Mouse (Mus musculus) right cerebral cortex, postnatal 36 days (tissue): ENCODE data around the gene Dot1l.

Source experiments
- DNase-seq, 2 experiments: peaks; one replicate each; pipeline ENCODE4 v3.0.0; 2022; ENCODE audit warnings: low spot score in 2 of 2, mixed read lengths in 1 of 2

The Dot1l gene

DNA sequence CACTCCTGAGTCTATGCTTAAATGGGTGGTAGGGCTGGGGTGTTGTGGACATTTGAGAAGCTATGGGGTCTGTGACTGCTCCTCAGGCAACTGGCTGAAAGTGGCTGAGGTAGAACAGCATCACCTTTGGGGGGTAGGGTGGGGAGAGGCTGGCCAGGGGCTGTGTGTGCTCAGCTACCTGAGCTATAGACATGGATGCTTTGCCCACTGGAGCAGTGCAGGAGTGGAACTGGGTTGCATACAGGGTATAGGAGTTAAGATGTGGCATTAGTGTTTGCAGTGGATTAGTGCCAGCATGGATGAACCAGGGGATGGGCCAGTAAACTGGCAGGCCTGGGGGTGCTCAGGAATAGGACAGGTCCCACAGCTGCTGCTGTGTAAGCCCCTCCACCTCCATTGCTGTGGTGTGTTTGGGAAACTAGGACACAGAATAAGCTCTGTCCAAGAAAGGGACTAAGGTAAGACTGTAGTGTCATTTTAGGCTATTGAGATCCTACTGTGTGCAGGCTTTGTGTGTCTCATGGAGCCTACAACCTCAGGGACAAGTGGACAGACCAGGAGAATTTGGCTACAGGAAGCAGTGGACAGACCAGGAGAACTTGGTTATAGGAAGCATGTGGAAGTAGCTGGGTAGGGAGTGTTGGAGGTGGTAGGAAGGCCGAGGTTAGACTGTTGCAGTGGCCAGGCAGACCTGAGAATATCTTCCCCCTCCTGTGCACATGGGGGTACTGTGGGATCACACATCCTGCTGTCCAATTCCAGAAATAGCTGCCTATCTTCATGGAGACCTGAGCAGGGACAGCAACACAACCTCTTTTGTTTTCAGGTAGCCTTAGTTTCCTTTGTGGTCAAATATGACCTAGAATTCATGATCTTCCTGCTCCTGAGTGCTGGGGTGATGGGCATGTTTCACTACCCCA, 74.6 kb downstream of the Dot1l start:
- no peak for DNase-seq

DNA sequence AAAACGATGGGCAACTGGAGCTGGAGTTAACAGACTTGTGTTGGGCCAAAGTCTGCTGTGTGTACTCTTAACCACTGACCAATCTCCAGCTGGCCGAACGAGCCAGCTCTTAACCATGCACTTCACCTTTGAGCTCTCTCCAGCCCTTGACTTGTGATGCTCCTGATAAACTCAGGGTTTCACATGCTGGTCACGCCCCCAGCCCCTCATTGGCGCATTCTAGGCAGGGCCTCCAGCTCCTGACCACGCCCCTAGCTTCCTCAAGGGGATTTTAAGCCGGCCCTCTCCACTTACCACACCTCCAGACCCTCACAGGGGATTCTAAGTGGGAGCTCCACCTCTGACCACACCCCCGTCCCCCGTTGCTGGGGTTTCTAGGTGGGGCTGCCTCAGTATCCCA, 76.1 kb downstream of the Dot1l start:
- no peak for DNase-seq

DNA sequence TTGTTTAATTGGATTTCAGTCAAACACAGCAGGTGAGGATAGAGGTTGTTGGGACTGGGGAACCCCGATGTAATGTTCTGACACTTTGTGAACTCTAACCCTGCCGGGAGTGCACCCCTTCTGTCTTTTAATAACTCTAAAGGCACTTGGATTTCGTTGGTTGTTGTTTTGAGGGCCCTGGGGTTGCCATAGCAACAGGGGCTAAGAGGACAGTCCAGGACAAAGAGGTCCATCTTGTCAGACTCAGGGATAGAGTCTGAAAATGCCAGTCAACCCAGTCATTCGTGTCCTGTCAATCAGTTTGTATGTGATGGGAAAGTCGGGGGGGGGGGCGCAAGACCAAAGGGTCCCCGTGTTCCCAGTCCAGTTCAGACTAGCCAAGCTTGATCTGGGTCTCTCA, 77.8 kb downstream of the Dot1l start:
- DNase-seq: no peak

DNA sequence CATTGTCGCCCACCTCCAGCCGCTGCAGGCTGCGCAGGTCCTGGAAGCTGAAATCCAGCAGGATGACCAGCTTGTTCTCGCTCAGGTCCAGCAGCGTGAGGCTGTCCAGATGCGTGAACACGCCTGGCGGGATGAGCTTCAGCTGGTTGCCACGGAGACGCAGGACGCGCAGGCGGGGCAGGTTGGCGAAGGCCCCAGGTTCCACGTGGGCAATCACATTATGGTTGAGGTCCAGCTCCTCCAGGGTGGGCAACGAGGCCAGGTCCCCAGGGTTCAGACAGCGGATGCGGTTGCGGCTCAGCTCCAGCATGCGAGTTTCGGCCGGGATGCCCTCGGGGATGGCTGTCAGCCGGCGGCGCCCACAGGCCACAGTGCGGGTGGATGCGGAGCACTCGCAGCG, 80.6 kb downstream of the Dot1l start:
- no peak for DNase-seq

DNA sequence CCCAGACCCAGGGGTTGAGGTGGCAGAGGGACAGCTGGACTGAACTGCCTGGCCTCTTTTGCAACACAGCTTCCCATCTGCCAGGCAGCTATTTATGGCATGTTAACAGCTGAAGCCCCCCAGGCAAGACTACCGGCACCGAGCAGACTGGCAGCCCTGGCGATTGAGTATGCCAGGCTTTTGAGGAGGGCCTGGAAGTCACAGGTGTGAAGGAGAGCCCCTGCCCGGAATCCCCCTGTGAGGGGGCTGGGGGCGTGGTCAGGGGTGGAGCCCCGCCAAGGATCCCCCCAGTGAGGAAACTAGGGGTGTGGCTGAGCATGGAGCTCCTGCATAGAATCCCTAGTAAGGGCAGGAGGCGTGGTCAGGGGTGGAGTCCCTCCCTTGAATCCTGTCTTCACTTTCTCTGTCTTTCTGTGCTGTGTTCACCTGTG, 82.0 kb downstream of the Dot1l start:
- no peak for DNase-seq

DNA sequence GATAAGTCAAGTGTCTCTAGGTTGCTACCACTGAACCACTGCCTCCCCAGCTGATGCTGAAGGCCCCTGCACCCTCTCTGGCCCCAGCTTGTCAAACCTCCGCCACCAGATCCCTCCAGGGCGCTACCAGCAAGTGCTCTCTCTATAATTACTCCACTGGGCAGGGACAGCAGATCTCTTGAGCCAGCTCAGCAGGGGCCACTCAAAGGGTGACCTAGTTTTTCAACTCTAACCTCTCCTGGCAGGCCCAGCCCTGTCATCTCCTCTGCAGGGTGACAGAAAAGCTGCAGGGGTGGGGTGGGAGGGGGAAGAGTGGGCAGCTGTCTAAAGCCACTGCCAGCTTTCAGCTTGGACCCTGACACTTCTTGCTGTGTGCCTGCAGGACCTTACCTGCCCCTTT, 82.8 kb downstream of the Dot1l start:
- DNase-seq: no peak

DNA sequence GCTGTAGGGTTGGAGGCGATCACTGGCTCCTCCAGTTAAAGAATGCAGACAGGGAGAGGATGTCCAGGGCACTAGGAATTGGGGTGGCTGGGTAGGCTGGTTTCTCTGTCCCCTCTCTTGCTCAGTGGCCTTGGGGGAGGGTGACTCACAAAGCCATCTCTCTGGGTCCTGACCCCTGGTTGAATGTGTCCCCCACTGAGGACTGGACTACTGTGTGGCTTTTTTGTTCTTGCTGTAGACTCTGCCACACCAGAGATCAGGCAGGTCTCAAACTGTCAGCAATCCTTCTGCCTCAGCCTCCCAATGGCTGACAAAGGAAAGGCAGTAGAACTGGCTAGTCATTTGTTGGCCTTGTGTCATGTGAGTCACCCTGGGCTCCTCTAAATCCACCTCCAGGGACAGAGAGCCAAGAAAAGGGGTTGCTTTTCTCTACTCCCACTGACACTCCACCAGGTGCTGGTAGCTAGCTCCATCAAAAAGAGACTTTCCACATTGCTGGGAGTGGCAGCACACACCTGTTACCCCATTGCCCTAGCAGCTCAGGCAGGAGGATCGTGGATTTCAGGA, 83.4 kb downstream of the Dot1l start:
- no peak for DNase-seq

DNA sequence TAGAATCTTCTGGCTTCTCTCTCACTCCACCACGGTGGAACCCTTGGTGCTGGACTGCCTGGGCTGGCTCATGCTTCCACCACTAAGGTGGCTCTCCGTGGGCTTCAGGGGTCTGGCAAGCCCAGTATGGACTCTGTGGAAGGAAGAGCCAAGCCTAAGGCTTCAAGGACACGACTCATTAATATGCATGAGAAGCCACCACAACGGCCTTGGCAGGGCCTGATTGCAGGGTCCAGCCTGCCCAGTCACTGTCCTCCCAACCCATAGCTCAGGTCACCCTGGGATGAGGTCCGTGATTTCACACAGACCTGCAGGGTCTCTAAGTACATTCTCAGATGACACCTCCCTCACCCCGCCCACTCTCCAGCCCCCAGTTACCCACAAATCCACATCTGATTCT, 84.8 kb downstream of the Dot1l start:
- no peak for DNase-seq

DNA sequence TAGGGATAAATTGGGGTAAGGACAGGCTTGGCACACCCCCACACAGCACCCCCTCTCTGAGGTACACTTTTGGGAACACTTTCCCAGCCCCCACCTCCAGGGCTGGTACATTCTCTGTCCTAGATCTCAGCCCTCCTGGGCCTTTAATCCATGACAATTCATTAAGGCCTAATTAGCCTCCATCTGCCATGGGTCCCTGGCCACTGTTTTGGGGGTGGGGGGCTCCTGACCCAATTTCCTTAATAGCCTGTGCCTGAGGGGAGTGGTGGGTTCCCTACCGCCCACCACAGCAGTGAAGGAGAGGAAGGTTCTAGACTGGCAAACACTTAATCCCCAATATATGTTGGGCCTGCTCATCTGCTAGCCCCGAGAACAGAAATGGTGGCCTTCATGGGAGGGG, 86.7 kb downstream of the Dot1l start:
- DNase-seq: no peak

DNA sequence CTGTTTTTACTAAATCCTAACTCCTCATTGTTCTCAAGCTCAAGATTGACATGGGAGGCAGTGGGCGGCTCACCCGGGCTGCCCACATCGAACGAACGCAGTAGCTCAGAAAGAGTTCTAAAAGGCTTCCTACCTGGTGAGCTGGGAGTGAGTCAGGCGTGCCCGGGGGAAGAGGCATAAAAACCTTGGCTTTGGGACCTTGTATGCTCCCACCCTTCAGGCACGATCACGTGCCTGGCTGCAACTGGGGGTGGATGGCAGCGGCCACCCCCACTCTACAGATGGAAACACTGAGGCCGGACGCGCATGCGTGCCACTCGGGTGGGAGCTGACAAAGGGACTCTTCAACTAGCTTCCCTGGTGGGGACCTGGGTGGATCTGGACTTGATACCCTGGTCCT, 87.3 kb downstream of the Dot1l start:
- DNase-seq: peak; percentile 51 to 66

DNA sequence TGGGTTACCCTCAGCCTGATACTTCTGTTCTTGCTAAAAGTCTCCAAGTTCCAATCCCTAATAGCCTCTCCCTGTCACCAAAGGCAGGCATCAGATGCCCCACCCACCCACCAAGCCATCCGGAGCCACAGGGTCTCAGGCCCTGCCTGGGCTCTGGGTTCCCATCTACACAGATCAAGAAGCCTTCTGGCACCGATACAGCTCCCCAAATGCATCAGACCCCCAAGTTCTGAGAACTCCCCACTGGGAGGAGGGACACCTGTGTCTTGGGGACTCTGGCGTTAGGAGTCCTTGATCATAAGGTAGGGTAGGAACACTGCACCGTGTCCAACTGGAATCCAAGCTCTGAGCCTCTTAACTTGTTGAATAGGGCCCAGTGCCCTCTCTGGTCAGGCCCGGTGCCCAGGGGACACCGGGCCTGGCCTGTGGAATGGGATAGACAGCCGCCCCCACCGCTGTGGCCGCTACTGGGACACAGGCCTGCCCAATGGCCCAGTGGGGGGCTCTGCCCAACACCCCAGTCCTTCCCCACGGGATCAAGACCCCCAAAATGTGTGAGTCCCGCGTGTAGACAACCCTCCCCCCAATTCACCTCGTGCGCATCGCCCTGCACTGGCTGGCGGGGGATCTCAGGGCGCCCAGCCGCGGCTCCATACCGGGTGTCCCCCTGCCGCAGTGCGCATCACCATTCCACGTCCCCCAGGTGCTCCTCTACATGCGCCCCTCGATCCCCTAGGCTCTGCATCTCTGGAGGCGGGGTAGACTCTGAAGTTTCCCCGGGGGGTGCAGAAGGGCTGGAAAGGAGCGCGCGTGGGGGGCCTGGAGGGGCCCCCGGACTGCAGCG, 88.3 kb downstream of the Dot1l start:
- DNase-seq: no peak

DNA sequence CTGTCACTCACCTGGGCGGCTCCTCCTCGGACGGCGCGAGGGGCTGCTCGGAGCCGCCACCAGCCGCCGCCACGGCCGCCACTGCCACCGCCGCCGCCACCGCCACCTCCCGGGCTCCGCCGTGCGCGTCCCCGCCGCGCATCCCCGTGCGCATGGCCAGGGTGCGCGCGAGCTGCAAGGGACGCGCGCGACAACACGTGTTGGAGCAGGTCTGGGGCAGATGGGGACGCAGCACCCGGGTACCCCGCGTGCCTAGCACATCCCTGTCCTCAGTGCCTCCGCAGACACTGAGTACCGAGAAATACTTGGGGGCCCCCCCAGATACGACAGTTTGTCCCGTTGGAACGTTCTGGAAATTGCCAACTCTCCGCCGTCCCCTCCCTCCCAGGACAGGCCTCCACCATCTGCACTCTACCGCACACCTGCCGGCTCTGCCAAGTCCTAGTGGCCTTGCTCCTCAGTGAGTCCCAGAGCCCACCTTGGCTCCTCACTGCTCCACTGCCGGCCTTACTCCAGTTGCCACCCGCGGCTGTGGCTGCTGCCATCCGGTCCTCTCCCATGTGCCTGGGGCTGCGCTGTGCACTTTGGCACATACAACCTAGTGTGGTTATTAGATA, 89.0 kb downstream of the Dot1l start, which contains the start of gene Lingo3:
Gene Lingo3, minus strand, starts transcription at position 109 of the 617 bp plus-strand sequence.
- DNase-seq: peak; percentile 47 to 48
